Comparison of ENCODE assay signal across 11 mouse cellular contexts in the genomic region with DNA sequence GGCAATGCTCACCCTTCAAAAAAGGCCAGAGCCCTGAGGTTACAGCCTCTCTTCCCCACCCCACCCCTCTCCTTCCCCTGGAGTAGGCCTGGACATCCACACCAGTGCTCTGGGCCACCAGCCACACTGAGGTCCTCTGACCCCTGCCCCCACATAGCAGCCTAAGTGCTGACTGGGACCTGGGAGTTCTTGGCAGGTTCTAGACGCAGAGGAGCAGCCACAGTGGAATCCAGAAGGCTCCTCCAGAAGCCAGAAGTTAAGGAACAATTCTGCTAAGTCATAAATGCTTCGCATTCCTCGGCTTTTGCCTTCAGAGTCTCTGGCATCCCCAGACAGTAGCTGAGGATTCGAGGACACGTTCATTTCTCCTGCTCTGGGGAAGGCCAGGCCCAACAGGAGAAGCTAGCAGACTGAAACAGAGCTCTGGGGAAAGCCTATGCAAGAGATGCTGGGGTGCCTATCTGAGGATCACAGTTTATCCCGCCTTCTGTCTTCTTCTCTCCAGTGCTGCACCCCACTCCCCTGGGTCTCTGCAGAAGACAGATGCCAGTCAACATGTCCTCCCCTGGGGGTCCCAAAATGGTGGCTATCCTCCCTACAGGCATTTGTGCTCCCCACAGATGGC.
A peak's percentile ranks its signal among the peaks of the same experiment; 100 is the strongest.
DNase-seq lines count a peak whose midpoint lies in the region; ATAC-seq lines count a peak whose summit lies in the region.
"Had no signal": no experiment of that assay in that cellular context is flagged by ENCODE, and none has a peak within 500 bp of the region (broad histone marks: within the 10 kb centered on the region; RNA-seq: fewer than 3 reads in every experiment).

No protein-coding gene starts in this region.

- H3K9ac ChIP-seq in forebrain, embryonic 11.5 days (ENCODE audit: low read length) = no peak overlapping the region
- H3K9ac ChIP-seq: hindbrain, embryonic 14.5 days had no signal

- intact Hi-C loops in gastrocnemius, postnatal 14 days (cut with DNase I; ENCODE audit: low total_unique reads) = no loop called here

- H3K4me1 ChIP-seq in limb, embryonic 10.5 days = peaks cover 15% of the 10 kb centered on the region
- H3K4me1 ChIP-seq in forebrain, embryonic 11.5 days (replicated peaks; ENCODE audit: control insufficient read depth, insufficient read depth, low read length) = peaks cover 4% of the 10 kb centered on the region; the same call in 1 of the 2 replicates
- H3K4me1 ChIP-seq: megakaryocyte, embryonic 14.5 days had no signal

- H3K9me3 ChIP-seq in limb, embryonic 10.5 days (replicated peaks) = no peaks in the 10 kb centered on the region
- H3K9me3 ChIP-seq in forebrain, embryonic 11.5 days (ENCODE audit: control insufficient read depth, low read length) = no peaks in the 10 kb centered on the region
- H3K9me3 ChIP-seq: megakaryocyte, embryonic 14.5 days had no signal

- ATAC-seq in forebrain, embryonic 11.5 days (replicated peaks; ENCODE audit: low FRiP score) = no peak

- H3K27ac ChIP-seq in limb, embryonic 10.5 days = peak overlapping the region; percentile 25; the same call in 1 of the 2 replicates
- no peak overlapping the region for H3K27ac ChIP-seq in forebrain, embryonic 11.5 days (ENCODE audit: low read depth, low read length)
- H3K27ac ChIP-seq: hindbrain, embryonic 14.5 days had no signal

- 53% methylated on average over 6 of the region's 6 CpGs for WGBS in limb, embryonic 10.5 days
- 79% methylated on average over 6 of the region's 6 CpGs for WGBS in forebrain, embryonic 11.5 days

- no peak overlapping the region for H3K4me3 ChIP-seq in limb, embryonic 10.5 days
- H3K4me3 ChIP-seq in forebrain, embryonic 11.5 days (ENCODE audit: low read depth, low read length) = no peak overlapping the region
- H3K4me3 ChIP-seq: megakaryocyte, embryonic 14.5 days had no signal

- no peak overlapping the region for H3K4me2 ChIP-seq in forebrain, embryonic 11.5 days (ENCODE audit: low read depth, low read length, severe bottlenecking)
- H3K4me2 ChIP-seq: hindbrain, embryonic 14.5 days had no signal

- H3K27me3 ChIP-seq in limb, embryonic 10.5 days (ENCODE audit: low read depth, poor library complexity, severe bottlenecking) = no peaks in the 10 kb centered on the region
- no peaks in the 10 kb centered on the region for H3K27me3 ChIP-seq in forebrain, embryonic 11.5 days (ENCODE audit: control insufficient read depth, insufficient read depth, low read length)

- peak; percentile 18 for DNase-seq in gastrocnemius, postnatal 14 days
- DNase-seq in gastrocnemius, postnatal 4 days (ENCODE audit: low spot score in 2 of 2) = no peak
- DNase-seq in urinary bladder, postnatal 14 days (ENCODE audit: low spot score) = peak; percentile 12
- DNase-seq in urinary bladder, postnatal 36 days (ENCODE audit: low spot score in 2 of 2) = no peak
- no peak for DNase-seq in limb, embryonic 10.5 days (ENCODE audit: low spot score)
- DNase-seq in forebrain, embryonic 11.5 days (ENCODE audit: low spot score) = no peak
- no peak for DNase-seq in cerebellum, postnatal 4 days (ENCODE audit: low spot score in 2 of 2)
- no peak for DNase-seq in right cerebral cortex, postnatal 14 days
- DNase-seq: cerebellum, adult 18-20 months had no signal

- no peaks in the 10 kb centered on the region for H3K36me3 ChIP-seq in limb, embryonic 10.5 days
- no peaks in the 10 kb centered on the region for H3K36me3 ChIP-seq in forebrain, embryonic 11.5 days (ENCODE audit: control insufficient read depth, insufficient read depth, low read length)

Comparison
In these comparisons a context has a peak if more than half of its experiments do, and no peak if none do; other contexts are left out.
1. DNase-seq: peak in gastrocnemius, postnatal 14 days (single experiment) and urinary bladder, postnatal 14 days (single experiment); none in gastrocnemius, postnatal 4 days (0 of 2), urinary bladder, postnatal 36 days (0 of 2), limb, embryonic 10.5 days (single experiment), forebrain, embryonic 11.5 days (single experiment), cerebellum, postnatal 4 days (0 of 2) and right cerebral cortex, postnatal 14 days (single experiment).